Mouse (Mus musculus) bone marrow, adult 2 months (tissue): Measurements from ENCODE around the gene Stk24. TPM values are rescaled to one million over a fixed set of nuclear protein-coding genes. Genes with fewer than 3 reads are reported as not detected.

Experiments used
- H3K27ac ChIP-seq: fragments of 200-500 bp; 2 replicates; pipeline ENCODE4 v1.5.1; 2012; ENCODE audit warnings: low read depth, mild to moderate bottlenecking, control low read depth, inconsistent platforms, low read length; ENCODE audit not compliant: control insufficient read depth, poor library complexity, insufficient read depth
- H3K4me1 ChIP-seq: fragments of 200-500 bp; 2 replicates; pipeline ENCODE4 v1.6.1; 2011; ENCODE audit warnings: low read length; ENCODE audit not compliant: control insufficient read depth, insufficient read depth
- H3K4me3 ChIP-seq: fragments of 200-500 bp; replicated peaks from 2 replicates; pipeline ENCODE3; 2011; ENCODE audit warnings: mild to moderate bottlenecking, low read depth, low read length, control low read depth; ENCODE audit not compliant: control insufficient read depth
- CTCF ChIP-seq: fragments of 200-500 bp; IDR thresholded peaks from 2 replicates; pipeline ENCODE4 v1.5.1; 2011; ENCODE audit warnings: low read length, control low read depth; ENCODE audit not compliant: control insufficient read depth, insufficient read depth
- POLR2A ChIP-seq: fragments of 200-500 bp; IDR thresholded peaks from 2 replicates; pipeline ENCODE4 v1.6.1; 2011; ENCODE audit warnings: low read depth, mild to moderate bottlenecking, control low read depth, low read length, borderline replicate concordance; ENCODE audit not compliant: control insufficient read depth
- WGBS: fragments of 180-500 bp; shearing (Covaris S2); methylation state at CpG from one replicate; pipeline ENCODE4 v1.1.7; 2018; 5-methylcytosine and 5-hydroxymethylcytosine counted together
- polyA plus RNA-seq: library from polyadenylated mRNA; stranded (reverse); fragments of >200 nt; gene quantifications from 2 replicates; pipeline ENCODE4 v1.2.4, GENCODE M21; 2011; ENCODE audit warnings: low replicate concordance; ENCODE audit not compliant: missing spikeins, insufficient read depth, insufficient read length

Stk24 gene
- polyA plus RNA-seq, 1 experiment, result 39.7 TPM

GRCm38 (mm10) chr14:121304523-121304922, 75.3 kb downstream of the Stk24 start:
- TF ChIP-seq CTCF (no peak), POLR2A (no peak)
- Histone ChIP-seq H3K4me3 (no peak overlapping the region), H3K27ac (no peak overlapping the region), H3K4me1 (no peaks in the 10 kb centered on the region; the same call in 1 of the 2 replicates)
- WGBS, result 78% methylated on average over 7 of the region's 7 CpGs

GRCm38 (mm10) chr14:121299093-121299492, 80.7 kb downstream of the Stk24 start:
- Histone ChIP-seq H3K27ac (no peak overlapping the region), H3K4me3 (no peak overlapping the region), H3K4me1 (no peaks in the 10 kb centered on the region)
- TF ChIP-seq POLR2A, result no peak
- no peak for TF ChIP-seq CTCF
- 91% methylated on average over 9 of the region's 9 CpGs for WGBS

DNA sequence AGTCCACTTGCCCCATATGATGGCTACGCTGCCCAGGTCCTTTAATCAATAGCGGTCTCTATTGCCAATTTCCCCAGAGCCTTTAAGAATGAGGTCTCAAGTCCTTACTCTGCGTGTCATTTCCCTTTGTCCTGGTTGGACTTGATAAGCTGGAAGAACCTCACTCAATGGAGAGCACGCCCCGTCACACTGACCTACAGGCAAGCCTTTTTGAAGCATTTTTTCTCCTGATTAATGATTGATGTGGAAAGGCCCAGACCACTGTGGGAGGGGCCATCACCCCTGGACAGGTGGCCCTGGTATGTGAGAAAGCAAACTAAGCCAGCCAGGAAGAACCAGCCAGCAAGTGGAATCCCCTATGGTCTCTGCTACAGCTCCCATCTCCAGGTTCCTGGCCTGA, 81.3 kb downstream of the Stk24 start:
- TF ChIP-seq POLR2A, result no peak
- no peak for TF ChIP-seq CTCF
- H3K4me1 ChIP-seq, result no peaks in the 10 kb centered on the region
- no peak overlapping the region for H3K4me3 ChIP-seq
- no peak overlapping the region for H3K27ac ChIP-seq
- 79% methylated on average over 5 of the region's 5 CpGs for whole genome bisulfite sequencing

DNA sequence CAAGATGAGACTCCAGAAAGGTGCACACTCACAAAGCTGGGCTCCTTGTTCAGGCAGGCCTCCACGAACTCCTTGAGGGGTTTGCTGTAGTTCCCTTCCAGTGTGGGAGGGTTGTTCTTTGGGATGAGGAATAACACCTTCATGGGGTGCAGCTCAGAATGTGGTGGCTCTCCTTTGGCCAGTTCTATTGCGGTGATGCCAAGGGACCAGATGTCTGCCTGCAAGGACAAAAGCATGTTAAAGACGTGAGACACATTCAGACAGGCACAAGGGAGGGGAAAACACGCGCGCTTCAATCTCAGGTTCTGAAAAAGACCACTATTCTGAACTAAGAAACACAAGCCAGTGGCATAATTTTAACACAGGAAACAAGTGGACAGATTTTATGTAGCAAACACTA, 82.7 kb downstream of the Stk24 start:
- Histone ChIP-seq H3K27ac (no peak overlapping the region), H3K4me1 (no peaks in the 10 kb centered on the region)
- WGBS, result 92% methylated on average over 6 of the region's 6 CpGs

DNA sequence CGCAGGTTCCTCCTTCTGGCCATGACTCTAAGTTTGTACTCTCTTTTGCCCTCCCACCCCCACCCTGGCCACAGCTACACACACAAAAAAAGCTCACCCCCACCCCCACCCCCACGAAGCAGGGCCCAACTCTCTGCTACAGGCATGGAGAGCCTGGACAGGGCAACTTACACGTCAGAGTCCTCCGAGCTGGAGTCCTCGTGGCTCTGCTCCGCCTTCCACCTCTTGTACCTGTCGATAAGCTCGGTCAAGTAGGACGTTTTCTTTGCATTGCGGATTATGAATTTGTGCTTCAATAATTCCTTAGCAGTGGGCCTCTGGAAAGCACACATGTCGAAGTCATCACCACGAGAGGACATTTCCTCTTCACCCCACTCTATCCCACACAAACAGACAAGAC, 85.3 kb downstream of the Stk24 start:
- H3K4me1 ChIP-seq, result no peaks in the 10 kb centered on the region
- WGBS, result 84% methylated on average over 12 of the region's 12 CpGs
- no peak overlapping the region for H3K4me3 ChIP-seq
- no peak overlapping the region for H3K27ac ChIP-seq
- no peak for TF ChIP-seq POLR2A
- TF ChIP-seq CTCF, result no peak

More for the DNA sequence above, 82.7 kb downstream of the Stk24 start:
- no peak for TF ChIP-seq POLR2A
- TF ChIP-seq CTCF, result no peak
- H3K4me3 ChIP-seq, result no peak overlapping the region

- no peak overlapping the region for H3K4me3 ChIP-seq
- 87% methylated on average over 3 of the region's 3 CpGs for WGBS
- no peak overlapping the region for H3K27ac ChIP-seq
- no peak for TF ChIP-seq CTCF
- TF ChIP-seq POLR2A, result no peak
- no peaks in the 10 kb centered on the region; the same call in 1 of the 2 replicates for H3K4me1 ChIP-seq
Measured at GRCm38 (mm10) chr14:121292391-121292790, 87.4 kb downstream of the Stk24 start.

- H3K4me3 ChIP-seq, result no peak overlapping the region
- no peaks in the 10 kb centered on the region; the same call in 1 of the 2 replicates for H3K4me1 ChIP-seq
- WGBS, result 92% methylated on average over 8 of the region's 8 CpGs
- H3K27ac ChIP-seq, result no peak overlapping the region
- TF ChIP-seq CTCF (no peak), POLR2A (no peak)
Measured at GRCm38 (mm10) chr14:121291881-121292280, 87.9 kb downstream of the Stk24 start.

GRCm38 (mm10) chr14:121285379-121286120, 94.3 kb downstream of the Stk24 start:
- H3K27ac ChIP-seq, result no peak overlapping the region
- no peaks in the 10 kb centered on the region; the same call in 1 of the 2 replicates for H3K4me1 ChIP-seq
- no peak overlapping the region for H3K4me3 ChIP-seq
- TF ChIP-seq CTCF (no peak), POLR2A (no peak)
- 92% methylated on average over 14 of the region's 14 CpGs for WGBS
